Mouse (Mus musculus): Measurements from ENCODE around the gene Esrrg. TPM values are rescaled to one million over a fixed set of nuclear protein-coding genes. Genes with fewer than 3 reads are reported as not detected.
A peak's percentile ranks its signal among the peaks of the same experiment; 100 is the strongest.

The Esrrg gene
- polyA plus RNA-seq, 1 experiment from 2014 or later: 31.6 TPM

- H3K4me3 ChIP-seq (replicated peaks): no peak overlapping the region
- H3K9me3 ChIP-seq (replicated peaks): no peaks in the 10 kb centered on the region
- 73% methylated on average over 3 of the region's 3 CpGs for WGBS
- no peaks in the 10 kb centered on the region for H3K4me1 ChIP-seq
- H3K9ac ChIP-seq (replicated peaks): no peak overlapping the region
- ATAC-seq (ENCODE audit: low FRiP score): no peak
- no peaks in the 10 kb centered on the region for H3K27me3 ChIP-seq (replicated peaks)
- no peaks in the 10 kb centered on the region for H3K36me3 ChIP-seq
- H3K27ac ChIP-seq (replicated peaks): no peak overlapping the region
- H3K4me2 ChIP-seq: no peak overlapping the region
These were observed 322.6 kb downstream of the Esrrg start for GRCm38 (mm10) chr1:187931146-187931545.

GRCm38 (mm10) chr1:187938652-187939051 is 330.1 kb downstream of the Esrrg start:
- Histone ChIP-seq H3K4me2 (no peak overlapping the region), H3K4me3 (replicated peaks) (no peak overlapping the region), H3K27ac (replicated peaks) (no peak overlapping the region), H3K4me1 (no peaks in the 10 kb centered on the region), H3K9ac (replicated peaks) (no peak overlapping the region), H3K9me3 (replicated peaks) (no peaks in the 10 kb centered on the region), H3K27me3 (replicated peaks) (no peaks in the 10 kb centered on the region), H3K36me3 (no peaks in the 10 kb centered on the region)
- WGBS: 90% methylated on average over 7 of the region's 7 CpGs
- ATAC-seq (ENCODE audit: low FRiP score): no peak

DNA sequence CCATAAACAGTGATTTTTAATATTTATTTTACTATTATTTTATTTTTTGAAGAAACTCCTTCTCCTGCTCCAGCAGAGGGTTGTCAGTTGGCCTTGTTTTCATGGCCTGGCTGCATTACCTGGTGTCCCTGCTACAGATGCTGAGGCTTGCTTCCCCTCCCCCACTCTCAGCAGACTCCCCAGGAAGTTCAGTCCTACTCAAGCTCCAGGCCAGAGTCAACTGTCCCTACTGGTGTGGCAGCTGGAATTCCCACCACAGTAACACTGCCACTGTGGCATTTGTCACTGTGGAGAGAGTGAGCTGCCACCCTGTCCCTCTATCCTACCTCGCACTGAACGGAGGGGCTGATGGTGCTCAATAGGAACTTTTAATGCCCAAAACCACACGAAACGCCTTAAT is 330.5 kb downstream of the Esrrg start:
- 28% methylated on average over 4 of the region's 4 CpGs for WGBS
- no peaks in the 10 kb centered on the region for H3K36me3 ChIP-seq
- H3K27me3 ChIP-seq (replicated peaks): no peaks in the 10 kb centered on the region
- no peak overlapping the region for H3K4me2 ChIP-seq
- no peak for ATAC-seq (ENCODE audit: low FRiP score)
- H3K9me3 ChIP-seq (replicated peaks): no peaks in the 10 kb centered on the region
- no peak overlapping the region for H3K27ac ChIP-seq (replicated peaks)
- no peak overlapping the region for H3K4me3 ChIP-seq (replicated peaks)
- no peak overlapping the region for H3K9ac ChIP-seq (replicated peaks)
- H3K4me1 ChIP-seq: no peaks in the 10 kb centered on the region

- no peaks in the 10 kb centered on the region for H3K27me3 ChIP-seq (replicated peaks)
- H3K4me3 ChIP-seq (replicated peaks): no peak overlapping the region
- H3K36me3 ChIP-seq: no peaks in the 10 kb centered on the region
- no peaks in the 10 kb centered on the region for H3K9me3 ChIP-seq (replicated peaks)
- 80% methylated on average over 3 of the region's 3 CpGs for WGBS
- H3K9ac ChIP-seq (replicated peaks): no peak overlapping the region
- no peak overlapping the region for H3K4me2 ChIP-seq
- no peak for ATAC-seq (ENCODE audit: low FRiP score)
- H3K27ac ChIP-seq (replicated peaks): no peak overlapping the region
- no peaks in the 10 kb centered on the region for H3K4me1 ChIP-seq
These were observed 342.9 kb downstream of the Esrrg start for GRCm38 (mm10) chr1:187951506-187951905.

DNA sequence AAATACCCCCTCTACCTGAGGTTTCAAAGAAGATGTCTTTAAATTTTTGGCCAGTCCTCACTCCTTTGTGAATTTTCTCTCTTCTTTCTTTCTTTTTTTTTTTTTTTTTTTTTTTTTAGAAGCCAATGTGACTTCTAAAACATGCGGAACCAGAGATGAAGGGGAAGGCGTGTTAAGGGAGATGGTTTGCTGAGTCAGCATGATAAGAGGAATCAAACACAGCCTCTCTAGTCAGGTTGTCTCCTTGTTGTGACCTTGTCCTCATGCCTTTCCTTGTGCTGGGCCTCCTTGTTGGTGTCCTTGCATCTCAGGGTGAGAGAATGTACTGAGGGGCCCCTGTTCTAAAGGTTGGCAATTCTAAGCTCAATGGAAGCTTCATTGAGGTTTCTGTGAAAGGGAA is 348.1 kb downstream of the Esrrg start:
- no peak for ATAC-seq (ENCODE audit: low FRiP score)
- H3K9me3 ChIP-seq (replicated peaks): no peaks in the 10 kb centered on the region
- H3K9ac ChIP-seq (replicated peaks): no peak overlapping the region
- WGBS: 94% methylated on average over 2 of the region's 2 CpGs
- H3K4me3 ChIP-seq (replicated peaks): no peak overlapping the region
- no peak overlapping the region for H3K4me2 ChIP-seq
- H3K4me1 ChIP-seq: no peaks in the 10 kb centered on the region
- no peaks in the 10 kb centered on the region for H3K36me3 ChIP-seq
- H3K27me3 ChIP-seq (replicated peaks): no peaks in the 10 kb centered on the region
- H3K27ac ChIP-seq (replicated peaks): no peak overlapping the region

DNA sequence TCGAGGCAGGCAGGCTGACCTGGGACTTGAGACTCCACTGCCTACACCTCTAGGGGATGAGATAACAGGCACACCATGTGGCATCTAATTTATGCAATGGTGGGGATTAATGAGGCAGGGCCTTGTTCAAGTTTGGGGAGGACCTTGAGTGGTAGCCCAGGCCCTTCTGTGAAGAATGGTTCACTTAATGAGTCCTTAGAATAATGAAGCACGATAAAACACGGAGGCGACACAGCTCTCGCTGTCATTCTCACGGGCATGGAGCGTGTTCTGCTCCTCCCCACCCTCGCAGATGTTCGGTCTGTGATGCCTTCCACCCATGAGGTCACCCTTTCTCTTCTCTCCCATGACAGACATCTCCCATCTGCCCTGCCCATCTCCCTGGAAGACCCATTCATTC is 350.6 kb downstream of the Esrrg start:
- H3K4me3 ChIP-seq (replicated peaks): no peak overlapping the region
- 72% methylated on average over 9 of the region's 9 CpGs for WGBS
- H3K27ac ChIP-seq (replicated peaks): no peak overlapping the region
- no peak overlapping the region for H3K9ac ChIP-seq (replicated peaks)
- H3K4me2 ChIP-seq: no peak overlapping the region
- H3K27me3 ChIP-seq (replicated peaks): no peaks in the 10 kb centered on the region
- H3K4me1 ChIP-seq: no peaks in the 10 kb centered on the region
- H3K36me3 ChIP-seq: no peaks in the 10 kb centered on the region
- no peaks in the 10 kb centered on the region for H3K9me3 ChIP-seq (replicated peaks)
- ATAC-seq (ENCODE audit: low FRiP score): no peak

GRCm38 (mm10) chr1:187961452-187961851 is 352.9 kb downstream of the Esrrg start:
- Histone ChIP-seq H3K27me3 (replicated peaks) (no peaks in the 10 kb centered on the region), H3K36me3 (no peaks in the 10 kb centered on the region), H3K9me3 (replicated peaks) (no peaks in the 10 kb centered on the region), H3K27ac (replicated peaks) (no peak overlapping the region), H3K9ac (replicated peaks) (no peak overlapping the region), H3K4me1 (peaks cover 5% of the 10 kb centered on the region; the same call in 1 of the 2 replicates), H3K4me2 (no peak overlapping the region), H3K4me3 (replicated peaks) (no peak overlapping the region)
- ATAC-seq (ENCODE audit: low FRiP score): no peak
- 89% methylated on average over 5 of the region's 5 CpGs for WGBS

DNA sequence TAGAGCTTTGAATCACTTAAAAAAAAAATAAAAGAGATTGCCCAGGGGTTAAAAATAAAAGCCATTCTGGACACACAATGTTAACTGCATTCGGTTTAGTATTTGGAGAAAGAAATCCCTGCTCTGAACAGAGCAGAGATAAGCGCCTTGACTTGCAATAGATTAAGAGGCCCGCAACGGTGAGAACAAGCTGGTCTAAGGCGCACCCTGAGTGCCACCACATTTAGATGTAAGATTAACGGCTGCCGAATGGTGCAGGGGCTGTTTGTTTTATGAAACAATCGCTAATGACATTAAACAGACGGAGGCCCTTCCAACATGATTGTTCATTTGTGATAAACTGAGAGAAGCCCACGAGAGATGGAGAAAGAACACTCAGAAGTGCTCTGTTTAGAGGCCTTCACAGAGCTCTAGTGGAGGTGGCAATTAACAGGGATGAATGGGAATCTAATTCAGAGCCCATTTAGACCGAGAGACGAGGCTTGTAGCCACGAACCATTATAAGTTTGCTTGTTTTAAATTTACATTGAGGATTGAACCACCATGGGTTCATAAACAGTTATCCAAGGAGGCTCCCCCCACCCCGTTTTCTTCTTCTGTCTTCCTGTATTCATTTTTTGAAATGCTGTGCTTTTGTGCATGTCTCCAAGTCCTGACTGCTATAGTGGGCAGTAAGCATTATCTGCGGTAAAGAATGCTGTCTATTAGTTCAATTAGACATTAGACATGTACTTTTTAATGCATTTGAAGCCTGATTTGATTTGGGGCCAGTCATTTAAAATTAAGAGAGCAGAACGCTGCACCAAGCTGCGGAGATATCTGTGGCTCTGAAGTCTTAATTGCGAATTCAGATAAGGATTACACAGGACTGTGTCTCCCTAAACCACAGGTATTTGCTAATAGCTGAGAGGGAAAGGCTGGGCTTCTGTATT is 356.5 kb downstream of the Esrrg start:
- no peak overlapping the region for H3K4me3 ChIP-seq (replicated peaks)
- H3K4me2 ChIP-seq: no peak overlapping the region
- H3K36me3 ChIP-seq: no peaks in the 10 kb centered on the region
- H3K9me3 ChIP-seq (replicated peaks): no peaks in the 10 kb centered on the region
- ATAC-seq (ENCODE audit: low FRiP score): no peak
- H3K27ac ChIP-seq (replicated peaks): no peak overlapping the region
- H3K4me1 ChIP-seq: peaks cover 5% of the 10 kb centered on the region; the same call in 1 of the 2 replicates
- 33% methylated on average over 18 of the region's 18 CpGs for WGBS
- H3K27me3 ChIP-seq (replicated peaks): no peaks in the 10 kb centered on the region
- no peak overlapping the region for H3K9ac ChIP-seq (replicated peaks)

- no peaks in the 10 kb centered on the region for H3K36me3 ChIP-seq
- no peak for ATAC-seq (ENCODE audit: low FRiP score)
- no peak overlapping the region for H3K4me2 ChIP-seq
- peaks cover 5% of the 10 kb centered on the region; the same call in 1 of the 2 replicates for H3K4me1 ChIP-seq
- WGBS: 31% methylated on average over 6 of the region's 6 CpGs
- H3K27me3 ChIP-seq (replicated peaks): no peaks in the 10 kb centered on the region
- no peak overlapping the region for H3K27ac ChIP-seq (replicated peaks)
- H3K9me3 ChIP-seq (replicated peaks): no peaks in the 10 kb centered on the region
- no peak overlapping the region for H3K4me3 ChIP-seq (replicated peaks)
- H3K9ac ChIP-seq (replicated peaks): no peak overlapping the region
These were observed 357.3 kb downstream of the Esrrg start for GRCm38 (mm10) chr1:187965921-187966320.

DNA sequence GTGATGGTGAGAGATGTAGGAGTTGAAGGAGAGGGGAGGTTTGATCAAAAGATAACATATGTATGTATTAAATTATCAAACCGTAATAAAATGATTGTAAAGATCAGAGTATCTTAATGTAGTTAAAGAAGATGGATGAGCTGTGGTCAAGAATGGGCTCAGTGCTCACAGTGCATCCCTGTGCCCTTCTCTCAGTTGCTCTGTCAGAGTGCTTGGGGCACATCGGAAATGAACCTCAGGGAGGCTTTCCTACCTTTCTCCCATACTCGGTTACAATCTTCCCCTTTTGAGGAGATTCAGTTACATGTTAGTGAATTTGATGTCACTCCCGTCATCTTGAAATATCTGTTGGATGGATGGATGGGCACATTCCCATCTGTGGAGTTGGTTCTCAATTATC is 359.8 kb downstream of the Esrrg start:
- 0 out of 2 replicates have a peak, but pooled peaks cover 2% of the 10 kb centered on the region for H3K27me3 ChIP-seq (replicated peaks)

GRCm38 (mm10) chr1:187969491-187969890 is 360.9 kb downstream of the Esrrg start:
- ATAC-seq (ENCODE audit: low FRiP score): no peak
- Histone ChIP-seq H3K27me3 (replicated peaks) (0 out of 2 replicates have a peak, but pooled peaks cover 2% of the 10 kb centered on the region), H3K9ac (replicated peaks) (no peak overlapping the region), H3K9me3 (replicated peaks) (no peaks in the 10 kb centered on the region), H3K4me3 (replicated peaks) (no peak overlapping the region), H3K36me3 (no peaks in the 10 kb centered on the region), H3K27ac (replicated peaks) (no peak overlapping the region), H3K4me1 (peaks cover 5% of the 10 kb centered on the region; the same call in 1 of the 2 replicates), H3K4me2 (no peak overlapping the region)
- 81% methylated on average over 5 of the region's 5 CpGs for WGBS

More for the DNA sequence above, 359.8 kb downstream of the Esrrg start:
- Histone ChIP-seq H3K4me2 (no peak overlapping the region), H3K4me1 (peaks cover 5% of the 10 kb centered on the region; the same call in 1 of the 2 replicates), H3K36me3 (no peaks in the 10 kb centered on the region), H3K27ac (replicated peaks) (no peak overlapping the region), H3K9ac (replicated peaks) (no peak overlapping the region), H3K9me3 (replicated peaks) (no peaks in the 10 kb centered on the region), H3K4me3 (replicated peaks) (no peak overlapping the region)
- 84% methylated on average over 4 of the region's 4 CpGs for WGBS
- ATAC-seq (ENCODE audit: low FRiP score): no peak

GRCm38 (mm10) chr1:187974396-187974795 is 365.8 kb downstream of the Esrrg start:
- Histone ChIP-seq H3K4me3 (replicated peaks) (no peak overlapping the region), H3K9ac (replicated peaks) (no peak overlapping the region), H3K9me3 (replicated peaks) (no peaks in the 10 kb centered on the region), H3K36me3 (no peaks in the 10 kb centered on the region), H3K4me2 (no peak overlapping the region), H3K4me1 (peaks cover 4% of the 10 kb centered on the region), H3K27ac (replicated peaks) (no peak overlapping the region), H3K27me3 (replicated peaks) (peaks cover 6% of the 10 kb centered on the region; the same call in 1 of the 2 replicates)
- ATAC-seq (ENCODE audit: low FRiP score): peak; percentile 74; the same call in 1 of the 2 replicates
- 11% methylated on average over 9 of the region's 9 CpGs for WGBS
